Mouse (Mus musculus) neural tube, embryonic 11.5 days (tissue): Measurements from ENCODE around the gene Syndig1. TPM values are rescaled to one million over a fixed set of nuclear protein-coding genes. Genes with fewer than 3 reads are reported as not detected.

Experiments used
- polyA plus RNA-seq: library from polyadenylated mRNA; unstranded; fragments of >200 nt; fragmentation: Nextera tagmentation; extraction: Ambion mirVana; gene quantifications from 2 replicates; pipeline ENCODE4 v1.2.1, GENCODE M21; 2014

Gene Syndig1
- polyA plus RNA-seq, 1 experiment from 2014 or later = 7.2 TPM

Other genes starting within 250 kb of the Syndig1 start
- gene C530025M09Rik, start 2.0 kb downstream of the Syndig1 start, polyA plus RNA-seq = not detected in 2 replicates